Mouse (Mus musculus): ENCODE results near the gene Olfr1198. TPM values are rescaled to one million over a fixed set of nuclear protein-coding genes. Genes with fewer than 3 reads are reported as not detected.

Olfr1198 gene
- polyA plus RNA-seq (2012; rRNA removed) = not detected in 2 replicates

GRCm38 (mm10) chr2:88751270-88751669, at the start of gene Olfr1198:
Olfr1198 (minus strand) TSS chr2:88751370.

GRCm38 (mm10) chr2:88792736-88793135, 41.6 kb upstream of the Olfr1198 start, which contains the start of gene Olfr1201:
Olfr1201 (plus strand) TSS chr2:88793036.

GRCm38 (mm10) chr2:88770388-88770787, 19.2 kb upstream of the Olfr1198 start, which contains the start of gene Olfr1200:
Olfr1200 (minus strand) TSS chr2:88770488.

GRCm38 (mm10) chr2:88760369-88760768, 9.2 kb upstream of the Olfr1198 start, which contains the start of gene Olfr1199:
Olfr1199 (minus strand) TSS chr2:88760469.

GRCm38 (mm10) chr2:88732266-88732665, 18.9 kb downstream of the Olfr1198 start, which contains the start of gene Olfr1197:
Olfr1197 (minus strand) TSS chr2:88732366.

GRCm38 (mm10) chr2:88704497-88704896, 46.7 kb downstream of the Olfr1198 start, which contains the start of gene Olfr1196:
Olfr1196 (minus strand) TSS chr2:88704597.

Other genes starting within 250 kb of the Olfr1198 start
- gene Olfr1186, start 232.8 kb downstream of the Olfr1198 start, polyA plus RNA-seq (2012; rRNA removed) = not detected in 2 replicates
- not detected in 2 replicates for gene Olfr1188, start 194.4 kb downstream of the Olfr1198 start, polyA plus RNA-seq (2012; rRNA removed)
- gene Olfr1189, start 164.9 kb downstream of the Olfr1198 start, polyA plus RNA-seq (2012; rRNA removed) = not detected in 2 replicates
- not detected in 2 replicates for gene Olfr1191-ps1, start 110.8 kb downstream of the Olfr1198 start, polyA plus RNA-seq (2012; rRNA removed)
- gene Olfr1192-ps1, start 102.9 kb downstream of the Olfr1198 start, polyA plus RNA-seq (2012; rRNA removed) = not detected in 2 replicates
- gene Olfr1193, start 75.7 kb downstream of the Olfr1198 start, polyA plus RNA-seq (2012; rRNA removed) = not detected in 2 replicates
- gene Olfr1195, start 62.2 kb downstream of the Olfr1198 start, polyA plus RNA-seq (2012; rRNA removed) = not detected in 2 replicates
- not detected in 2 replicates for gene Olfr1196, start 46.8 kb downstream of the Olfr1198 start, polyA plus RNA-seq (2012; rRNA removed)
- gene Olfr1197, start 19.0 kb downstream of the Olfr1198 start, polyA plus RNA-seq (2012; rRNA removed) = not detected in 2 replicates
- gene Olfr1199, start 9.1 kb upstream of the Olfr1198 start, polyA plus RNA-seq (2012; rRNA removed) = not detected in 2 replicates
- gene Olfr1200, start 19.1 kb upstream of the Olfr1198 start, polyA plus RNA-seq (2012; rRNA removed) = not detected in 2 replicates
- not detected in 2 replicates for gene Olfr1201, start 41.7 kb upstream of the Olfr1198 start, polyA plus RNA-seq (2012; rRNA removed)
- gene Olfr1202, start 63.1 kb upstream of the Olfr1198 start, polyA plus RNA-seq (2012; rRNA removed) = not detected in 2 replicates
- not detected in 2 replicates for gene Olfr1205, start 78.4 kb upstream of the Olfr1198 start, polyA plus RNA-seq (2012; rRNA removed)
- gene Olfr1204, start 97.9 kb upstream of the Olfr1198 start, polyA plus RNA-seq (2012; rRNA removed) = not detected in 2 replicates
- not detected in 2 replicates for gene Olfr1206, start 111.9 kb upstream of the Olfr1198 start, polyA plus RNA-seq (2012; rRNA removed)
- gene Olfr1208, start 150.9 kb upstream of the Olfr1198 start, polyA plus RNA-seq (2012; rRNA removed) = not detected in 2 replicates
- not detected in 2 replicates for gene Olfr1209, start 163.8 kb upstream of the Olfr1198 start, polyA plus RNA-seq (2012; rRNA removed)
- not detected in 2 replicates for gene Olfr1211, start 186.7 kb upstream of the Olfr1198 start, polyA plus RNA-seq (2012; rRNA removed)
- not detected in 2 replicates for gene Olfr1212, start 202.6 kb upstream of the Olfr1198 start, polyA plus RNA-seq (2012; rRNA removed)
- not detected in 2 replicates for gene Gm13762, start 228.9 kb upstream of the Olfr1198 start, polyA plus RNA-seq (2012; rRNA removed)
- not detected in 2 replicates for gene Olfr1214, start 241.3 kb upstream of the Olfr1198 start, polyA plus RNA-seq (2012; rRNA removed)